Mouse (Mus musculus) midbrain, embryonic 15.5 days (tissue): Measurements from ENCODE around the gene Txnrd1. TPM values are rescaled to one million over a fixed set of nuclear protein-coding genes. Genes with fewer than 3 reads are reported as not detected.

ENCODE experiments used
- ATAC-seq: fragments of 200-750 bp; cut with Nextera tagmentation; replicated peaks from 2 replicates; pipeline ENCODE4 v1.8.0; 2017; ENCODE audit warnings: moderate TSS enrichment
- H3K27ac ChIP-seq: fragments of 300-500 bp; sonication (generic); 2 replicates; pipeline ENCODE4 v1.5.1; 2015; ENCODE audit warnings: mild to moderate bottlenecking, inconsistent platforms
- H3K27me3 ChIP-seq: fragments of 300-500 bp; sonication (generic); replicated peaks from 2 replicates; pipeline ENCODE4 v1.6.1; 2015; ENCODE audit warnings: inconsistent platforms
- H3K36me3 ChIP-seq: fragments of 300-500 bp; sonication (generic); replicated peaks from 2 replicates; pipeline ENCODE4 v1.6.1; 2015; ENCODE audit warnings: inconsistent platforms
- H3K4me1 ChIP-seq: fragments of 300-500 bp; sonication (generic); 2 replicates; pipeline ENCODE4 v1.6.1; 2015; ENCODE audit warnings: inconsistent platforms
- H3K4me2 ChIP-seq: fragments of 300-500 bp; sonication (generic); 2 replicates; pipeline ENCODE4 v1.6.1; 2015; ENCODE audit warnings: inconsistent platforms, mild to moderate bottlenecking, moderate library complexity
- H3K4me3 ChIP-seq: fragments of 300-500 bp; sonication (generic); 2 replicates; pipeline ENCODE4 v1.5.1; 2015; ENCODE audit warnings: mild to moderate bottlenecking, inconsistent platforms
- H3K9ac ChIP-seq: fragments of 300-500 bp; sonication (generic); 2 replicates; pipeline ENCODE4 v1.6.1; 2015; ENCODE audit warnings: mild to moderate bottlenecking, inconsistent platforms
- H3K9me3 ChIP-seq: fragments of 300-500 bp; sonication (generic); 2 replicates; pipeline ENCODE4 v1.6.1; 2016; ENCODE audit warnings: inconsistent platforms
- WGBS: fragments of 180-500 bp; shearing (Covaris S2); methylation state at CpG from one replicate; pipeline ENCODE4 v1.1.7; 2015; ENCODE audit warnings: mixed read lengths; 5-methylcytosine and 5-hydroxymethylcytosine counted together
- polyA plus RNA-seq: library from polyadenylated mRNA; unstranded; fragments of >200 nt; fragmentation: Nextera tagmentation; extraction: Ambion mirVana; gene quantifications from 2 replicates; pipeline ENCODE4 v1.2.1, GENCODE M21; 2015

The Txnrd1 gene
- polyA plus RNA-seq: 113 and 120 TPM in 2 replicates

GRCm38 (mm10) chr10:82833926-82834325 lies at the start of gene Txnrd1:
Gene Txnrd1, plus strand, starts transcription at chr10:82833951.
- Histone ChIP-seq H3K27ac (no peak within 1 kb of the TSS), H3K4me3 (no peak within 1 kb of the TSS), H3K9me3 (no peaks in the 10 kb centered on the region), H3K27me3 (no peaks in the 10 kb centered on the region), H3K36me3 (no peaks in the 10 kb centered on the region), H3K4me2 (no peak within 1 kb of the TSS), H3K9ac (no peak within 1 kb of the TSS), H3K4me1 (no peaks in the 10 kb centered on the region; the same call in 1 of the 2 replicates)
- WGBS: 55% methylated on average over 9 of the region's 9 CpGs
- ATAC-seq: no peak

GRCm38 (mm10) chr10:82789181-82789580 lies 44.6 kb upstream of the Txnrd1 start:
- Histone ChIP-seq H3K9me3 (no peaks in the 10 kb centered on the region), H3K36me3 (no peaks in the 10 kb centered on the region), H3K4me2 (no peak overlapping the region), H3K9ac (no peak overlapping the region), H3K27ac (no peak overlapping the region), H3K27me3 (no peaks in the 10 kb centered on the region), H3K4me3 (no peak overlapping the region), H3K4me1 (no peaks in the 10 kb centered on the region)
- ATAC-seq: no peak

GRCm38 (mm10) chr10:82790504-82790903 lies 43.2 kb upstream of the Txnrd1 start:
- WGBS: 90% methylated on average over 5 of the region's 5 CpGs
- H3K4me1 ChIP-seq: peaks cover 4% of the 10 kb centered on the region; the same call in 1 of the 2 replicates
- H3K27me3 ChIP-seq: no peaks in the 10 kb centered on the region
- no peak overlapping the region for H3K4me2 ChIP-seq
- H3K9me3 ChIP-seq: no peaks in the 10 kb centered on the region
- no peak overlapping the region for H3K9ac ChIP-seq
- H3K27ac ChIP-seq: no peak overlapping the region
- H3K4me3 ChIP-seq: no peak overlapping the region
- no peak for ATAC-seq
- no peaks in the 10 kb centered on the region for H3K36me3 ChIP-seq

GRCm38 (mm10) chr10:82791713-82792112 lies 42.0 kb upstream of the Txnrd1 start:
- Histone ChIP-seq H3K36me3 (no peaks in the 10 kb centered on the region), H3K27me3 (no peaks in the 10 kb centered on the region), H3K4me1 (peaks cover 6% of the 10 kb centered on the region; the same call in 1 of the 2 replicates), H3K4me3 (no peak overlapping the region), H3K9me3 (no peaks in the 10 kb centered on the region), H3K9ac (no peak overlapping the region), H3K4me2 (no peak overlapping the region), H3K27ac (no peak overlapping the region)
- 87% methylated on average over 3 of the region's 3 CpGs for WGBS
- ATAC-seq: no peak

- H3K4me1 ChIP-seq: peaks cover 6% of the 10 kb centered on the region; the same call in 1 of the 2 replicates
- no peak overlapping the region for H3K9ac ChIP-seq
- no peaks in the 10 kb centered on the region for H3K27me3 ChIP-seq
- no peak overlapping the region for H3K4me2 ChIP-seq
- 74% methylated on average over 2 of the region's 2 CpGs for WGBS
- H3K27ac ChIP-seq: no peak overlapping the region
- no peaks in the 10 kb centered on the region for H3K9me3 ChIP-seq
- no peak overlapping the region for H3K4me3 ChIP-seq
- H3K36me3 ChIP-seq: no peaks in the 10 kb centered on the region
- no peak for ATAC-seq
Measured at GRCm38 (mm10) chr10:82792311-82792710, 41.4 kb upstream of the Txnrd1 start.

- no peak overlapping the region for H3K27ac ChIP-seq
- 39% methylated on average over 15 of the region's 15 CpGs for WGBS
- peaks cover 6% of the 10 kb centered on the region; the same call in 1 of the 2 replicates for H3K4me1 ChIP-seq
- H3K27me3 ChIP-seq: no peaks in the 10 kb centered on the region
- peak; percentile 70 for ATAC-seq
- peak overlapping the region; percentile 38 for H3K4me2 ChIP-seq
- no peaks in the 10 kb centered on the region for H3K36me3 ChIP-seq
- H3K9ac ChIP-seq: no peak overlapping the region
- H3K4me3 ChIP-seq: no peak overlapping the region
- H3K9me3 ChIP-seq: no peaks in the 10 kb centered on the region
Measured at GRCm38 (mm10) chr10:82795071-82795731, 38.5 kb upstream of the Txnrd1 start.

GRCm38 (mm10) chr10:82795767-82796166 lies 38.0 kb upstream of the Txnrd1 start:
- H3K4me1 ChIP-seq: peaks cover 6% of the 10 kb centered on the region; the same call in 1 of the 2 replicates
- H3K27ac ChIP-seq: no peak overlapping the region
- no peak overlapping the region for H3K4me3 ChIP-seq
- WGBS: 53% methylated on average over 8 of the region's 8 CpGs
- H3K9me3 ChIP-seq: no peaks in the 10 kb centered on the region
- H3K9ac ChIP-seq: no peak overlapping the region
- no peaks in the 10 kb centered on the region for H3K36me3 ChIP-seq
- no peak for ATAC-seq
- peak overlapping the region; percentile 38 for H3K4me2 ChIP-seq
- no peaks in the 10 kb centered on the region for H3K27me3 ChIP-seq

- WGBS: 47% methylated on average over 12 of the region's 12 CpGs
- peaks cover 6% of the 10 kb centered on the region; the same call in 1 of the 2 replicates for H3K4me1 ChIP-seq
- no peaks in the 10 kb centered on the region for H3K9me3 ChIP-seq
- H3K4me2 ChIP-seq: no peak overlapping the region
- no peaks in the 10 kb centered on the region for H3K27me3 ChIP-seq
- no peak for ATAC-seq
- H3K27ac ChIP-seq: no peak overlapping the region
- H3K4me3 ChIP-seq: no peak overlapping the region
- H3K36me3 ChIP-seq: no peaks in the 10 kb centered on the region
- H3K9ac ChIP-seq: no peak overlapping the region
Measured at GRCm38 (mm10) chr10:82796471-82797118, 37.2 kb upstream of the Txnrd1 start.

GRCm38 (mm10) chr10:82797119-82797491 lies 36.6 kb upstream of the Txnrd1 start:
- 90% methylated on average over 4 of the region's 4 CpGs for WGBS
- no peak overlapping the region for H3K4me2 ChIP-seq
- no peaks in the 10 kb centered on the region for H3K36me3 ChIP-seq
- H3K9ac ChIP-seq: no peak overlapping the region
- no peak for ATAC-seq
- no peaks in the 10 kb centered on the region for H3K9me3 ChIP-seq
- H3K27ac ChIP-seq: no peak overlapping the region
- H3K27me3 ChIP-seq: no peaks in the 10 kb centered on the region
- peaks cover 6% of the 10 kb centered on the region; the same call in 1 of the 2 replicates for H3K4me1 ChIP-seq
- no peak overlapping the region for H3K4me3 ChIP-seq

- H3K4me3 ChIP-seq: no peak overlapping the region
- no peaks in the 10 kb centered on the region for H3K36me3 ChIP-seq
- ATAC-seq: no peak
- no peak overlapping the region for H3K4me2 ChIP-seq
- no peaks in the 10 kb centered on the region for H3K27me3 ChIP-seq
- WGBS: 74% methylated on average over 11 of the region's 11 CpGs
- H3K9ac ChIP-seq: no peak overlapping the region
- H3K27ac ChIP-seq: no peak overlapping the region
- no peaks in the 10 kb centered on the region for H3K9me3 ChIP-seq
- peaks cover 6% of the 10 kb centered on the region; the same call in 1 of the 2 replicates for H3K4me1 ChIP-seq
Measured at GRCm38 (mm10) chr10:82798312-82798933, 35.3 kb upstream of the Txnrd1 start.

- Histone ChIP-seq H3K4me2 (no peak overlapping the region), H3K9me3 (no peaks in the 10 kb centered on the region), H3K9ac (no peak overlapping the region), H3K4me3 (no peak overlapping the region), H3K27ac (no peak overlapping the region), H3K27me3 (no peaks in the 10 kb centered on the region), H3K36me3 (no peaks in the 10 kb centered on the region), H3K4me1 (peaks cover 6% of the 10 kb centered on the region; the same call in 1 of the 2 replicates)
- ATAC-seq: no peak
- 66% methylated on average over 5 of the region's 5 CpGs for WGBS
Measured at GRCm38 (mm10) chr10:82800094-82800493, 33.7 kb upstream of the Txnrd1 start.

GRCm38 (mm10) chr10:82804396-82804795 lies 29.4 kb upstream of the Txnrd1 start:
- 68% methylated on average over 3 of the region's 3 CpGs for WGBS
- no peak for ATAC-seq
- H3K4me1 ChIP-seq: 0 out of 2 replicates have a peak, but pooled peaks cover 2% of the 10 kb centered on the region
- H3K27ac ChIP-seq: no peak overlapping the region
- no peaks in the 10 kb centered on the region for H3K9me3 ChIP-seq
- no peak overlapping the region for H3K9ac ChIP-seq
- no peak overlapping the region for H3K4me3 ChIP-seq
- no peak overlapping the region for H3K4me2 ChIP-seq
- H3K36me3 ChIP-seq: no peaks in the 10 kb centered on the region
- no peaks in the 10 kb centered on the region for H3K27me3 ChIP-seq
